Mouse (Mus musculus): Measurements from ENCODE around the gene Gm49373.

Gene Gm49373

GRCm38 (mm10) chr9:21073044-21073840 is at the start of gene Gm49373, which contains the start of gene Fdx1l:
Gm49373 (minus strand) TSS chr9:21073096.
Fdx1l (minus strand) TSS chr9:21073614.
- in situ Hi-C loops (cut with MboI; ENCODE audit: unreplicated experiment in 2 of 2), result loop anchor here in 1 of 2 experiments (5.0 kb wide), 1 partner anchor 36 kb away; no protein-coding TSS in a partner anchor

- in situ Hi-C loops (cut with MboI; ENCODE audit: unreplicated experiment in 2 of 2), result no loop called here
Measured at GRCm38 (mm10) chr9:21121483-21121882, 48.6 kb upstream of the Gm49373 start.

GRCm38 (mm10) chr9:21117073-21117472 is 44.2 kb upstream of the Gm49373 start:
- in situ Hi-C loops (cut with MboI; ENCODE audit: unreplicated experiment in 2 of 2), result no loop called here

- in situ Hi-C loops (cut with MboI; ENCODE audit: unreplicated experiment in 2 of 2), result no loop called here
Measured at GRCm38 (mm10) chr9:21115105-21115504, 42.2 kb upstream of the Gm49373 start.

DNA sequence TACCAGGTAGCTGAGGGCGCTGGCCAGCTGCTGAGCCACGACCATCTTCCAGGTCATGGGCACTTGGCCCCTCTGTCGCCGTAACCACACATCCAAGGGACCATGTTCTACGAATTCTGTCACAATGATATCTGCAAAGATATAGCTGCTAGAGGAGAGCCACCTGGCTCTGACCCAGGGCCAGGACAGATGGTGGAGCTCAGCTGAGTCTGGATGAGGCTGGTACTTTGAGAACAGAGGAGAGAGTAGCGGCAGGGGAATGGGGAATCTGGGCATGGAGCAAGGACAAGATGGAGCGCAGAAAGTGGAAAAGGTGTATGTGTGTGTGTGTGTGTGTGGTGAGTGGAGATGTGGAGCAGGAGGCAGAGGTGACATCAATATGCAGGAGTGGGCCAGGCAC is 41.3 kb upstream of the Gm49373 start:
- in situ Hi-C loops (cut with MboI; ENCODE audit: unreplicated experiment in 2 of 2), result no loop called here

DNA sequence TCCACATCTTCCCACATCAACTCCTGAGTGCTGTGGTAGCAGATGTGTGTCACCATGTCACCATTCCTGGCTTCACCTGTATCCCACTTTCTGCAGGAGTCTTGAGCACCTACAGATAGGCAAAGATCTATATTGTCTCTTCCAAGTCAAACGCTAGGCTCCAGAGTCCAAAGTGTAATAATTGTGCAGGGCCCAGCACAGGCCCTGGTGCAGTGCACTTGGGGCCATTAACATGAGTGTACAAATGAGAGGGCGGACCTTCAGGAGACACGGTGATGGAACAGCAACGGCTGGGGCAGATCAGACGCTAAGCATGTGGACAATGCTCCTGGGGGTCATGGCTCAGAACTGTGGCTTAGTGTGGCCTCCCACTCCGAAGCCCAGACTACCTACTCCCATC is 40.9 kb upstream of the Gm49373 start:
- in situ Hi-C loops (cut with MboI; ENCODE audit: unreplicated experiment in 2 of 2), result no loop called here

GRCm38 (mm10) chr9:21107607-21108237 is 34.8 kb upstream of the Gm49373 start:
- in situ Hi-C loops (cut with MboI; ENCODE audit: unreplicated experiment in 2 of 2), result no loop called here

GRCm38 (mm10) chr9:21105760-21106564 is 33.1 kb upstream of the Gm49373 start:
- in situ Hi-C loops (cut with MboI; ENCODE audit: unreplicated experiment in 2 of 2), result no loop called here

- in situ Hi-C loops (cut with MboI; ENCODE audit: unreplicated experiment in 2 of 2), result no loop called here
Measured at GRCm38 (mm10) chr9:21104814-21105213, 31.9 kb upstream of the Gm49373 start.

DNA sequence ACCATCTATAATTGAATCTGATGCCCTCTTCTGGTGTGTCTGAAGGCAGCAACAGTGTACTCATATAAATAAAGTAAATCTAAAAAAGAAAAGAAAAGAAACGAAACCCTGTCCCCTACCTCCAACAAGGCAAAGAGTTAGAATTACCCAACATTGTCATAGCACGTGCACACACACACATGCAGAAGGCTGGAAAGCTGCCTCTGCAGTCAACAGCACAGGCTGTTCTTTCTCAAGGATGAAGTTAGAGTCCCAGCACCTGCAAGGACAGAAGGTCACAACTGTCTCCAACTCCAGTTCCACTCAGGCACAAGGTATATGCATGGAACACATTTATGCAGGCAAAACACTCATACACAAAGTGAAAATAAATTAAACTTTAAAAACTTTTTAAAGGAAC is 29.2 kb upstream of the Gm49373 start:
- in situ Hi-C loops (cut with MboI; ENCODE audit: unreplicated experiment in 2 of 2), result no loop called here

DNA sequence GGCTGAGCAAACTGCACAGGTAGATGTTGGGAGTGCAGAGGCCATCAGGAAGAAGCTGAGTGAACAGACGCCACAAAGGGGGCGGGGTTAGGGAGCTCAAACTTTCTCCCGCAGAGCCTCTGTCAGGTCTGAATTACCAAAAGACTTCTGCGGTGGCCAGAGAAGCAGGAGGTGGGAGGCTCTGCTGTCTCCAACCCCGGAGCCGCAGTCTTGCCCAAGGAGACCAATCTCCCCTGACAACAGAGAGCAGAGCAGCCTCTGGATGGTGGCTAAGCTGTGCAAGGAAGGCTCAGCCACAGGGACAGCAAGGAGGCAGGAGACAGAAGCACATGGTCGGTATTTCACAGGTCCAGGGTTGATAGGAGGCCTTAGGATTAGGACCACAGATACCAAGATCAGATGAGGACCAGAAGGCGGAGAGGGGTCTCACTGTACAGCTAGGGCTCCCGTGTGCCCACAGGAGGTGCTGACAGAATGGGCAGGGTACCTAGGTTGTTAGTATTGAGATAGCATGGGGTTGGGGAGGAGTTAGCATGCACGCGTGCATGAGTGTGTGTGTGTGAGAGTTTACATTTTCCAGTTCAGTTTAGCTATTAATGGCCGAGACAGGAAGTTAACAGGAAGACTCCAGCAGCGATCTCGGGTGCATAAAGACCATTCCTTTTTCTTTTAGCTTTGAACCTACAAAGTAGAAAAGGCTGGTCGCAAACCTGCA is 27.7 kb upstream of the Gm49373 start:
- in situ Hi-C loops (cut with MboI; ENCODE audit: unreplicated experiment in 2 of 2), result no loop called here

- in situ Hi-C loops (cut with MboI; ENCODE audit: unreplicated experiment in 2 of 2), result no loop called here
Measured at GRCm38 (mm10) chr9:21097793-21098192, 24.9 kb upstream of the Gm49373 start.

DNA sequence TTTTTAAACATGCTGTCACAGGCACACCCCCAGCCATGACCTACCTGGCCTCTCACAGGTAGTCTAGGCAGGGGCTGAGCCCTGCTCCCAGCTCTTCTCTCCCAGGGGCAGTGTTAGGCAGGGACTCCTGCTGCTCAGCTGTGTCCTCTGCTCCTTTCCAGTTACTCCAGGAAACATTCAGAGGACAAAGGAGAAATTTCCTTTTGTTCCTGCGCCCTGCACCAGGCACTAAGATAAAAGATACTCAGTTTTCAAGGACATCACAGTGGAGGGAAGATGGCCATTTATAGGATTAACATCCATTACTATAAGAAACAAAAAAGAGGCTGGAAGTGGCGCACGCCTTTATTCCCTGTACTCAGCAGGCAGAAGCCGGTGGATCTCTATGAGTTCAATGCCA is 23.1 kb upstream of the Gm49373 start:
- in situ Hi-C loops (cut with MboI; ENCODE audit: unreplicated experiment in 2 of 2), result no loop called here

DNA sequence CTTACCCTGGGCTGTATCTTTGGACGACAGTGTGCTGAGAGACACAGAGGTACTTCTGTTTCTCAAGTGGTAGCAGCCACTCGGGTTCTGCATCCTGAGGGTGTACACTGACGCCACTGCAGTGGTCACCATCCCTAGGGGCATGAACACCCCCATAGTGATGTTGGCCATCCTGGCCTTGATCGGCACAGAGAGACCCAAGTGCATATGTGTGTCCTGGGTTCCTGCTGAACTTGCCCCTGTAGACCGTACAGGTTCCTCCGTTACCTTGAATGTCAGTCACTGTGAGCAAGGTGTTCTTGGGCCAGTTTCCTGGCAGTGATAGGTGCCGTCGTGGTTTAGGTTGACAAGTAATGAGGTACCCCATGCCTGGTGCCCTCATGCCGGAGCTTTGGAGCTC is 20.5 kb upstream of the Gm49373 start:
- in situ Hi-C loops (cut with MboI; ENCODE audit: unreplicated experiment in 2 of 2), result loop anchor here in 1 of 2 experiments (5.0 kb wide), 1 partner anchor 34 kb away; no protein-coding TSS in a partner anchor

DNA sequence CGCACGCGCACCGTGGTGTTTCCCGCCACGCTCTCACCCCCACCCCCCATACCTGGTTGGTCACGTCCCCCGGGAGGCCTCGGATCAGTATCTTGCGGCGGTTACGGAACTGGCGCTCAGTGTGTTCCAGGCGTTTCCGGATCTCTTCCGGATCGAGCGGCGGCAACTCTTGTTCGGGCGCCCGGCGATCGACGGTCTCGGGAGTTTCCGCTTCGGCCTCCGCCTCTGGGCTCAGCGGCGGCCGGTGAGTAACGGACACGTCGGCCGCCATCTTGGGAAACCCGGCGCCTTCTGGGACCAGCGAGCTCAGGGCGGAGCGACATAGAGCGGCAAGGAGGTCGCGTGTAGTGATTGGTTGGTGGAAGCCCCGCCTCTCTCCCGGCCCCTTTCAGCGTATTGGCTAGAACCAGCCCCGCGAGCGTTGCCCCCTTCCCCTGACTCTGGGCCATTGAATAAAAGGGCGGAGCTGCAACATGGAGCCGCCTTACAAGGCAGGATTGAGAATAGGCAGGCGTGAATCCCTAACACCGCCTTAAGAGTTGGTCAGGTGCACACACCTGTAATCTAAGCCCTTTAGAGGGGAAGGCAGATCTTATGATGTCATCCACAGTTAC is 18.9 kb upstream of the Gm49373 start, which contains the start of the genes Gm38431 and Raver1:
Gene Gm38431 (minus strand): TSS at position 291 of the 614 bp plus-strand sequence.
Gene Raver1 (minus strand): TSS at position 302 of the 614 bp plus-strand sequence.
- in situ Hi-C loops (cut with MboI; ENCODE audit: unreplicated experiment in 2 of 2), result loop anchor here in 1 of 2 experiments (5.0 kb wide), 1 partner anchor 35 kb away; no protein-coding TSS in a partner anchor

DNA sequence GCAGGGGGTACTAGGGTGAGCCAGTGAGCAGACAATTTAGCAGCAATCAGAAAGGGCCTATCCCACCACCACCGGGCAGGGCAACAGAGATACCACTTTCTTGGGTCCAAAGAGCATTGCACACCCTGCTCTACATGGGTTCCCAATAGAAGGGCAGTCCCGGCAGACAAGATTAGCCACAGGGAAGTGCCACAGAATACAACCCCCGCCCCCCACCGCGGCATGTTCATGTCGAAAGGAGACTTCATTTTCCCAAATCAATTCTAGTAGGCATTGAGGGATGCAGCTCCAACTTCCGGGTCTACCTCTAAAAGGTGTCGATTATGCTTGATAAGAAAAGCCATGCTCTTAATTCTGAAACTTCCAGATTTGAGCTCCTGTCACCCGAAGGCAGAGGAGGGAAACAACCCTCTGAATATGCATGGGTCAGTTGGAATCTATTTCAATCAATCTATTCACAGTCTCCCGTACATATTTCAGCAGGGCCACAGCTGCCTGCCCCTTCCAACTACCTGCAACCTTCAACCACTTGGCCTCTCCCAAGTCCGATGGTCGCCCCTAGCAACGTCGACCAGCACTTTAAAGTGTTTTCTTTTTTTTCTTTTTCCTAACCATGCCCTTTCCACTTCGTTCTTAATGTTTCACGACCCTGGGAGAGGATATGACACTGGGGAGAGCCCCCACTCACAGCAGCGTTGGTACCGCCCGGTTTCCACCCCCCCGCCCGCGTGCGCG is 18.2 kb upstream of the Gm49373 start:
- in situ Hi-C loops (cut with MboI; ENCODE audit: unreplicated experiment in 2 of 2), result loop anchor here in 1 of 2 experiments (5.0 kb wide), 1 partner anchor 36 kb away; no protein-coding TSS in a partner anchor

- in situ Hi-C loops (cut with MboI; ENCODE audit: unreplicated experiment in 2 of 2), result loop anchor here in 1 of 2 experiments (5.0 kb wide), 1 partner anchor 37 kb away; no protein-coding TSS in a partner anchor
Measured at GRCm38 (mm10) chr9:21090537-21090936, 17.6 kb upstream of the Gm49373 start.

DNA sequence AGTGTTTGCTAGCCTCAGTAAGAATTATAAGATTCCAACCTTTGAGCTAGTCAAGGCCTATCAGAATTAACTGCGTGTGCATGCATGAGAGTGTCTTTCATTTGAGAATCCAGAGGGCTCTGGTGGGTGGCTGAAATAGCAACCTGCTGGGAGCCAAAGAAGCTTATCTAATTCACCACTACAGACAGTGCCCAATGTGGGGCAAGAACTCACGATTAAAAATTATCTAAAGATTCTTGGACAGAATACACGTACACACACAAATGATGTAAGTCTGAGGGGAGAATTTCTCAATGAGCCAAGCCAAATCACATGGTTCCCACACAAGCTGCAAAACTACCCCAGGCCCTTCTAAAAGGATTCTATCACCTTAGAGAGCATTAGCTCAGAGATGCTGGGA is 10.4 kb upstream of the Gm49373 start:
- in situ Hi-C loops (cut with MboI; ENCODE audit: unreplicated experiment in 2 of 2), result no loop called here

DNA sequence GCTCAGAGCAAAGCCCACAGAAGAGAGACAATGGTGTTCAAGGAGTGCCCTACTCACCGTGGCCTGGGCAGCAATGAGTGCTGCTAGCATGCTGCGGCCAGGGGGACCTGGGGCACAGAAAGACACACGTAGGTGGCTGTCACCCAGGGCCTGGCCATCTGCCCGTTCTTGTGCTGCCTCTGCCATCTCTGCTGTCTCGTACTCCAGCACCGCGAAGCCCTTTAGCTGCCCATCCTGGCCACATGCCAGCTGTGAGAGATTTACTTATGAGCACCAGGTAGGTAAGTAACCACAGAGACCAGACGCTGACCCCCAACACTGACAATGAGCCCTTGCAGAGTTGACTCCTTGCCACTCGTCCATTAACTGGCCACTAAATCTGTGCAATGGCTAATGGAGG is 8.2 kb upstream of the Gm49373 start:
- in situ Hi-C loops (cut with MboI; ENCODE audit: unreplicated experiment in 2 of 2), result no loop called here
